Mouse (Mus musculus): ENCODE measurements around the gene Stim2. TPM values are rescaled to one million over a fixed set of nuclear protein-coding genes. Genes with fewer than 3 reads are reported as not detected.

Gene Stim2
- polyA plus RNA-seq (2012; ENCODE audit: insufficient read depth, insufficient read length, low replicate concordance, missing spikeins) = not detected in 2 replicates

DNA sequence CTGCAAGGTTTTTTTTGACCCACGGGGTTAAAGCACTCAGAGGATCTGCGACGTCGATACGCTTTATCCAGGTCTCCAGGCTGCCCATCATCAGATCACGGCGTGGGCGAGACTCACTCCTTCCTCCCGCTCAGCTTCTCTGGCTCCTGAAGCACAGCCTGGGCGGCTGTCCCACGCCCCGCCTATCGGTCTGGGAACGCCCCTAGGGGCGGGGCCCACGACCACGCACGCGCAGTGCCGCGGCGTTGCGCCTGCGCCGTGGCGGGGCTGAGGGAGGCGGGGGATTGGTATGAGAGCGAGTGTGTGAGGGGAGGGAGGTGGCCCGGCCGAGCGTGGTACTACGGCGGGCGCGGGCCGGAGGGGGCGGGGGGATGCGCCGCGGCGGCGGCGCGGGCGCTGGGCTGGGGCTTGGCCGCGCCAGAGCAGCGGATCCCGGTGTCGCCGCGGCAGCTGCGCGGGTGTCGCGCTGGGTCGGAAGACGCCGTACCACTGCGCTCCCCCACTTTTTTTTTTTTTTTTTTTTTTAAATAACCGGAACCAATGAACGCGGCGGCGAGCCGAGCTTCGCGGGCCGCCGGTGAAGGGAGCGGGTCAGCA lies at the start of gene Stim2:
TSS of gene Stim2 (plus strand) at position 354 of the 597 bp plus-strand sequence.
- TF ChIP-seq CTCF (IDR thresholded peaks at IDR 0.05; ENCODE audit: insufficient read depth, low read depth, low read length) = no peak
- peak; percentile 92 for TF ChIP-seq POLR2A (IDR thresholded peaks at IDR 0.05; ENCODE audit: insufficient read depth, low read depth, low read length)
- Histone ChIP-seq H3K4me3 (ENCODE audit: insufficient read depth, low read depth, low read length) (peak within 1 kb of the TSS; percentile 95), H3K4me1 (ENCODE audit: control insufficient read depth, insufficient read depth, low read length) (no peaks in the 10 kb centered on the region), H3K27ac (ENCODE audit: insufficient read depth, low read depth, low read length) (peak within 1 kb of the TSS; percentile 83)
- under 1% methylated on average over 61 of the region's 71 CpGs for WGBS

DNA sequence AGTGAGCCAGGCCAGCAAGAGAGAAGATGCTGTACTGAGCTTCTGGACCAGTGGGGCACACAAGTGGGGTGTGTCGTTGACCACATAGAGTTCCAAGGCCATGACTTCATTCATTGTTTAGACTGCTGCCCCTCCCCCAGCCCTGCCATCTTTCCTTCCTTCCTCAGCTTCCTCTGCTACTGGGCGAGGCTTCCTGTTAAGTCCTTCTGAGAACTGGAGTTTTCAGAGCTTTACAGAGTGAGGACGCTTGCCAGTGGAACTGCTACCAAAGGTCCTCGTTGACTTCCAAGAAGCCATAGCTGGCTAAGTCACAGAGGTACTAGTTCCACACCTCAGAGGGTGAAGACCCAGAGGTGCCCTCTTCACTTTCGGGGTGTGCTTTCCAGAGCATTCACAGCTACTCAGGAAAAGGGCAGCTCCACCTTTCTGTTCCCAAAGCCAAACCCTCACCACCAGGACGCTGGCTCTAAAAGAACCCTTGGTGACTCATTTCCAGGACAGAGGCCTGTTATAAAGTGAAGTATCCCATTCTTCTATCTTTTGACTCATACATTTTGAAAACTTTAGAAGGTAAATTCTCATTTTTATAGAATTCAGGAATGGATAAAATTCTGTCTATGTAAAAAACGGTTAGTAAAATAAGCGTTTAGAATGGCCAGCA lies 49.6 kb upstream of the Stim2 start:
- H3K27ac ChIP-seq (ENCODE audit: insufficient read depth, low read depth, low read length) = no peak overlapping the region
- 87% methylated on average over 8 of the region's 8 CpGs for WGBS
- no peak overlapping the region for H3K4me3 ChIP-seq (ENCODE audit: insufficient read depth, low read depth, low read length)
- TF ChIP-seq CTCF (IDR thresholded peaks at IDR 0.05; ENCODE audit: insufficient read depth, low read depth, low read length) = no peak
- H3K4me1 ChIP-seq (ENCODE audit: control insufficient read depth, insufficient read depth, low read length) = no peaks in the 10 kb centered on the region; the same call in 1 of the 2 replicates

DNA sequence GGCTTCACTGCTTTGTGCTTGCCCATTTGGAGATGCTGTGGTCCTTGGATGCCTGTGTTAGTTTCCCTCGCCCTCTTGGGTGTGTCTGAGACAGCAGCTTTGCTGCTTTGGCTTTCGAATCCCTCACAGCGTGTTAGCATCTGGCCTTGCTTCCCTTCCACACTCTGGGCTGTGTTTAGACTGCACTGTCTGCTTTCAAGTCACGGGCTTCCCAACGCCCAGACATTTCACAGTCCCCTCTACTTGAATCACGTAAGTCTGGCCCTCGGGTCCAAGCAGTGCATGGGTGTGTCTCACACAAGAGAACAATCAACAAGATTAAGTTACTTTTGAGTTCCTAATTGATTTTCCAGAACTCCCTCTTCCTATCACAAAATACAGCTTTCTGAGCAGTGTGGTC lies 48.1 kb upstream of the Stim2 start:
- Histone ChIP-seq H3K4me1 (ENCODE audit: control insufficient read depth, insufficient read depth, low read length) (no peaks in the 10 kb centered on the region; the same call in 1 of the 2 replicates), H3K4me3 (ENCODE audit: insufficient read depth, low read depth, low read length) (no peak overlapping the region), H3K27ac (ENCODE audit: insufficient read depth, low read depth, low read length) (no peak overlapping the region; the same call in 1 of the 2 replicates)
- WGBS = 57% methylated on average over 7 of the region's 7 CpGs
- no peak for TF ChIP-seq POLR2A (IDR thresholded peaks at IDR 0.05; ENCODE audit: insufficient read depth, low read depth, low read length)
- TF ChIP-seq CTCF (IDR thresholded peaks at IDR 0.05; ENCODE audit: insufficient read depth, low read depth, low read length) = no peak

DNA sequence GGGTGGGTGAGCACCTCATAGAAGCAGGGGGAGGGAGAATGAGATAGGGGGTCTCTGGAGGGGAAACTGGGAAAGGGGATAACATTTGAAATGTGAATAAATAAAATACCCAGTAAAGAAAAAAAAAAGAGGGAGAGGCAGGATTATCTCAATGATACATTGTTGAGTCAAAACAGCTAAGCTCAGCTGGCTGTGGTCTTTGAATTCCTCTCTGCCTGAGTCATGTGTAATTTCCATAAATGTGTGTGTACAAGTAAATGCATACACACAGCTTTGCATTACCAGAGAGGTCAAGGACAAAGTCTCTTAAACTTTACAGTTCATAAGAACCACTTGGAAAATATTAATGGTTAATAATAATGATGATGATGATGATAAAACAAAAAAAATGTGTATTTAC lies 45.1 kb upstream of the Stim2 start:
- no peak overlapping the region for H3K27ac ChIP-seq (ENCODE audit: insufficient read depth, low read depth, low read length)
- no peaks in the 10 kb centered on the region for H3K4me1 ChIP-seq (ENCODE audit: control insufficient read depth, insufficient read depth, low read length)
- TF ChIP-seq CTCF (IDR thresholded peaks at IDR 0.05; ENCODE audit: insufficient read depth, low read depth, low read length) = no peak
- TF ChIP-seq POLR2A (IDR thresholded peaks at IDR 0.05; ENCODE audit: insufficient read depth, low read depth, low read length) = no peak
- no peak overlapping the region for H3K4me3 ChIP-seq (ENCODE audit: insufficient read depth, low read depth, low read length)

DNA sequence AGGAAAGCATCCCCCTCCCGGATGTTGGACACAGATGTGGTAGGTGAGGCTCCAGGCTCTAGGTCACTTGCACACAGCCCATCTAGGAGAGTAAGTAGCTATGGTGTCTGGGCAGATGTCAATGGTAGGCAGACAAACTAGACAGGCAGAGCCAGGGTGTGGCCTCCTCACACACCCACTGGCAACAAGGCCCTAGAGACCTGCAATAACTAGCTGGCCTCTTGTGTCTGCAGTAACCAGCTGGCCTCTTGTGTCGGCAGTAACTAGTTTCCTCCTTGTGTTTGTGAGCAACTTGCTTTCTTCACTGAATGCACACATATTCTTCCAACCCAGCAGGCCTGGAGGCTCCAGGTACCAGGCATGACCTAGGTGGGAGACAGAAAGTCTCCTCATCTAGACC lies 44.5 kb upstream of the Stim2 start:
- no peaks in the 10 kb centered on the region for H3K4me1 ChIP-seq (ENCODE audit: control insufficient read depth, insufficient read depth, low read length)
- H3K27ac ChIP-seq (ENCODE audit: insufficient read depth, low read depth, low read length) = no peak overlapping the region
- no peak for TF ChIP-seq POLR2A (IDR thresholded peaks at IDR 0.05; ENCODE audit: insufficient read depth, low read depth, low read length)
- no peak for TF ChIP-seq CTCF (IDR thresholded peaks at IDR 0.05; ENCODE audit: insufficient read depth, low read depth, low read length)
- WGBS = 92% methylated on average over 2 of the region's 2 CpGs
- no peak overlapping the region for H3K4me3 ChIP-seq (ENCODE audit: insufficient read depth, low read depth, low read length)

DNA sequence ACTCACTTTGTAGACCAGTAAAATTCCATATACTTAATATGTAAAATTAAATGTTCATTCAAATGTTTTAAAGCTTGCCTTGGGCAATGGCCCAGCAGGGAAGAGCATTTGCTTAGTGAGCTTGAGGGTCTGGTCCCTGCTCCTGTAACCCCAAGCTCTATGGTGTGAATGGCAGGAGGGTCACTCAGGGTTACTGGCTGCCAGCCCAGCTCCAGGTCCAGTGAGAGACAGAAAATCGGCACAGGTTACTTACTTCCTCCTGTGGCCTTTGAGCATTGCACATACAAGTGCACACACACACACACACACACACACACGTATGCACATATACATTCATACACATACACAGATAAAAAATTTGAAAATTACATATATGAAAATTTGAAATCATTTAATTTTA lies 42.3 kb upstream of the Stim2 start:
- Histone ChIP-seq H3K4me1 (ENCODE audit: control insufficient read depth, insufficient read depth, low read length) (no peaks in the 10 kb centered on the region), H3K27ac (ENCODE audit: insufficient read depth, low read depth, low read length) (no peak overlapping the region), H3K4me3 (ENCODE audit: insufficient read depth, low read depth, low read length) (no peak overlapping the region)
- TF ChIP-seq CTCF (IDR thresholded peaks at IDR 0.05; ENCODE audit: insufficient read depth, low read depth, low read length) (no peak), POLR2A (IDR thresholded peaks at IDR 0.05; ENCODE audit: insufficient read depth, low read depth, low read length) (no peak)
- WGBS = 82% methylated on average over 2 of the region's 2 CpGs

DNA sequence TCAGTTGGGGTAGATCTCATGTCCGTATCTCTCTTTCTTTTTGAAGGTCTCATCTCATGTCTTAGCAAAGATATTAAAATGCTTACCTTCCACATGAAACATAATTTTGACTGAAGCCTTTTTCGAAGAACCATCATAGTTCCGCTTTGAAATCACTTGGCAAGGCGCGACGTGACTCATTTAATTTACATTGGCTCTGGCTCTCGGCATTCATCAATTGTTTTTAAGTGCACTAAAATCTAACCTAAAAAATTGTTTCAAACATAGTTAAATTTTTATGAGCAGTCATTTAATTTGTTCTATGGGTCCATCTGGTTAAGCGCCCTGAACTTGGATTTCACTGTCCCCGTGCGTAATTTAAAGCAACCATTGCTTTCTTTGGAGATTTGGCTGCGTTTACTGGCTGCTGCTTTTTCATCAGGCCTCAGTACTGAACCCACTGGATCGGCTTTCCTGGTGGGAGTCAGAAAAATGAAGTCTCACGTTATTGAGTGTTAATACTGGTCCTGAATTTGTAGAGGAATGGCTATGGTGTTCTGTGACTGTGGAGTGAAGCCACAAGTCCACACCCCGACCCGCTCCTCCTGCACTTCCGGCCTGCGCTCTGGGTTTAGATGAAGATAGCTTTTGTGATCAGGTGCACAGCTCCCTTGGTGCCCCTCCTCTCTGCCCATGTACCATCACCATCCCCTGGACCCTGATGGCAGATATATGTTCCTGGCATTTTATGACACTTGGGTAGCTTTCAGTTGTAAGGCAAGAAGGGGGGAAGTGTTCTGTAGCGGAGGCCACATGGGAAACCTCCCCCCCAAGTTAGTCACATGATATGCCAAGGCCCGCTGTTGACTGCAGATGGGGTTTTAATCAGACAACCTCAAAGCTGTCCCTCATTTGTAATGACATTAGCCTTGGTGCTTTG lies 41.6 kb upstream of the Stim2 start:
- no peak for TF ChIP-seq POLR2A (IDR thresholded peaks at IDR 0.05; ENCODE audit: insufficient read depth, low read depth, low read length)
- TF ChIP-seq CTCF (IDR thresholded peaks at IDR 0.05; ENCODE audit: insufficient read depth, low read depth, low read length) = no peak
- Histone ChIP-seq H3K4me3 (ENCODE audit: insufficient read depth, low read depth, low read length) (no peak overlapping the region), H3K4me1 (ENCODE audit: control insufficient read depth, insufficient read depth, low read length) (no peaks in the 10 kb centered on the region), H3K27ac (ENCODE audit: insufficient read depth, low read depth, low read length) (no peak overlapping the region)
- 92% methylated on average over 19 of the region's 19 CpGs for WGBS

DNA sequence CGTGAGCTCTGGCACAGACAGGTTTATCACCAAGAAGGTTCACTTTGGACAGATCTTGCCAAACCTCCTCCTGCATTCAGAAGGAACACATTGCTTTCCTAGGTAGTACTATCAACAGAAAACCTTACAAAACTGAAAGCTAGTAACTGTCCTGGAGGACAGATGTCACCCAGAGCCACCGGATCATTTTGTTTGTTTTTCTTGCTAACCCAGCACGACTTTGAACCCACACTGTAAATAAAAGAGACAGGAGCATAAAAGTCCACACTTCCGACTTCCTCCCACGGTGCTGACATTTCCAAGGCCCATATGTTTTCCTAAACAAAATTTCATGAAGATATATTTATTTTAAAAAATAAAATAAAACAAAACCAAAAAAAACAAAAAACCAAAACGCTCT lies 41.0 kb upstream of the Stim2 start:
- WGBS = 78% methylated on average over 6 of the region's 6 CpGs
- no peak overlapping the region for H3K27ac ChIP-seq (ENCODE audit: insufficient read depth, low read depth, low read length)
- H3K4me1 ChIP-seq (ENCODE audit: control insufficient read depth, insufficient read depth, low read length) = no peaks in the 10 kb centered on the region
- H3K4me3 ChIP-seq (ENCODE audit: insufficient read depth, low read depth, low read length) = no peak overlapping the region
- TF ChIP-seq POLR2A (IDR thresholded peaks at IDR 0.05; ENCODE audit: insufficient read depth, low read depth, low read length) (no peak), CTCF (IDR thresholded peaks at IDR 0.05; ENCODE audit: insufficient read depth, low read depth, low read length) (no peak)

DNA sequence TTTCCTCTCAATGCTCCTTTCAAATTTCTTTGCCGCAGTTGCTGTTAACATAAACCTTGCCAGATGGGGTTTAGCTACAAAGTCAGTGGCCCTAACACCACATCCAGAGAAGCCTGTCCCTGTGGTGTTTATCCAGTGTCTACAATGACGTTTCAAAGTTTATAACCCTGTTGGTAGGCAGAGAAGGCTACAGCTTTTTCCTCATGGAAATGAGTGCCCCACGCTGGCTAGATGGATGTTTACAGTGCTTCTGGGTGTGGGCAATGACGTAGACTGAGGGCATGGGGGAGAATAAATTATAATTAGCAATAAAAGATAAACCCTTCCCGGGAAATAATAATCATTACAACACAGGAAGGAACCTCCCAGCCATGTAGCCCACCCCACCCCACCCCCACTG lies 37.1 kb upstream of the Stim2 start:
- Histone ChIP-seq H3K4me1 (ENCODE audit: control insufficient read depth, insufficient read depth, low read length) (no peaks in the 10 kb centered on the region), H3K4me3 (ENCODE audit: insufficient read depth, low read depth, low read length) (no peak overlapping the region), H3K27ac (ENCODE audit: insufficient read depth, low read depth, low read length) (no peak overlapping the region)
- no peak for TF ChIP-seq POLR2A (IDR thresholded peaks at IDR 0.05; ENCODE audit: insufficient read depth, low read depth, low read length)
- no peak for TF ChIP-seq CTCF (IDR thresholded peaks at IDR 0.05; ENCODE audit: insufficient read depth, low read depth, low read length)
- 64% methylated on average over 5 of the region's 5 CpGs for WGBS

All from olfactory bulb, adult 2 months (tissue).